Mouse (Mus musculus): Measurements from ENCODE around the gene Cd109. TPM values are rescaled to one million over a fixed set of nuclear protein-coding genes. Genes with fewer than 3 reads are reported as not detected.

Gene Cd109
- polyA plus RNA-seq (2015; fragmentation: Nextera tagmentation; extraction: Ambion mirVana), result 1.2 and 3.0 TPM in 2 replicates

DNA sequence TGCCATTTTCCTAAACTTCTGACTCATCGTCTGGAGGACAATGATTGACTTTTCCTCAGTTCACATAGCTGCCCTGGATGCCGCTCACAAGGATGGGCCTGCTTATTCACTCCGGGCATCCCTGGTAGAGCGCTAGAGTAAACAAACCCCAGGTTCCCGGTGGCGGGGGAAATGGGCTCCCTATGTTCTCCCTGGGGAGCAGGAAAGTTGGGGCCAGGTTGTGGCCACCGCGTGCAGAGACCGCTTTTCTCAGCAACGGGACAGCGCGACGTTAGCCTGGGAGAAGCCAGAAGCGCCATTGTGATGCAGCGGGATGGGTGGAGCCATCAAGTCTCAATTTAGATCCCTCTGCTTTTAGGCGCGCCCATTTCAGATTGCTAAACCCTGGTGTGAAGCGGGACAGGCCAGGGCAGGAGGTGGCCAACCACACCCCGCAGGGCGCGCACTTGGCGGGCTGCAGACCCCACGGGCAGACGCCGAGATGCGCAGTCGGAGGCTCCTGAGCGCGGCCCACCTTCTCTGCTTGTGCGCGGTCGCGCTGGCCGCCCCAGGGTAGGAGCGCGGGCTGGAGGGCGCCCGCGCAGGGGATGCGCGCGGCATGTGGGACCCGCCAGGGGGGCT is at the start of gene Cd109:
TSS of gene Cd109 (plus strand) at position 146 of the 621 bp plus-strand sequence.
- H3K4me2 ChIP-seq, result peak within 1 kb of the TSS; percentile 99
- no peaks in the 10 kb centered on the region for H3K9me3 ChIP-seq (replicated peaks)
- H3K4me3 ChIP-seq (replicated peaks), result peak within 1 kb of the TSS; percentile 62
- H3K27ac ChIP-seq (replicated peaks), result no peak within 1 kb of the TSS
- WGBS, result under 1% methylated on average over 43 of the region's 43 CpGs
- H3K27me3 ChIP-seq (replicated peaks), result no peaks in the 10 kb centered on the region; the same call in 1 of the 2 replicates
- H3K36me3 ChIP-seq, result no peaks in the 10 kb centered on the region
- H3K9ac ChIP-seq (replicated peaks), result peak within 1 kb of the TSS; percentile 54
- peak; percentile 80 for ATAC-seq (ENCODE audit: low FRiP score)
- H3K4me1 ChIP-seq, result peaks cover 11% of the 10 kb centered on the region

GRCm38 (mm10) chr9:78569934-78570333 is 45.4 kb upstream of the Cd109 start:
- ATAC-seq (ENCODE audit: low FRiP score), result no peak
- no peaks in the 10 kb centered on the region for H3K9me3 ChIP-seq (replicated peaks)
- 78% methylated on average over 9 of the region's 9 CpGs for WGBS

GRCm38 (mm10) chr9:78576466-78576865 is 38.9 kb upstream of the Cd109 start:
- no peak overlapping the region for H3K27ac ChIP-seq (replicated peaks)
- WGBS, result 96% methylated on average over 5 of the region's 5 CpGs
- no peaks in the 10 kb centered on the region for H3K4me1 ChIP-seq
- H3K27me3 ChIP-seq (replicated peaks), result no peaks in the 10 kb centered on the region
- ATAC-seq (ENCODE audit: low FRiP score), result no peak
- no peak overlapping the region for H3K9ac ChIP-seq (replicated peaks)
- H3K4me3 ChIP-seq (replicated peaks), result no peak overlapping the region
- no peaks in the 10 kb centered on the region; the same call in 1 of the 2 replicates for H3K9me3 ChIP-seq (replicated peaks)
- peaks cover 46% of the 10 kb centered on the region for H3K36me3 ChIP-seq
- no peak overlapping the region for H3K4me2 ChIP-seq

More at GRCm38 (mm10) chr9:78569934-78570333, 45.4 kb upstream of the Cd109 start:
- peaks cover 25% of the 10 kb centered on the region for H3K36me3 ChIP-seq
- H3K9ac ChIP-seq (replicated peaks), result no peak overlapping the region
- no peaks in the 10 kb centered on the region for H3K27me3 ChIP-seq (replicated peaks)
- H3K4me2 ChIP-seq, result no peak overlapping the region
- no peaks in the 10 kb centered on the region for H3K4me1 ChIP-seq
- no peak overlapping the region for H3K4me3 ChIP-seq (replicated peaks)
- no peak overlapping the region for H3K27ac ChIP-seq (replicated peaks)

DNA sequence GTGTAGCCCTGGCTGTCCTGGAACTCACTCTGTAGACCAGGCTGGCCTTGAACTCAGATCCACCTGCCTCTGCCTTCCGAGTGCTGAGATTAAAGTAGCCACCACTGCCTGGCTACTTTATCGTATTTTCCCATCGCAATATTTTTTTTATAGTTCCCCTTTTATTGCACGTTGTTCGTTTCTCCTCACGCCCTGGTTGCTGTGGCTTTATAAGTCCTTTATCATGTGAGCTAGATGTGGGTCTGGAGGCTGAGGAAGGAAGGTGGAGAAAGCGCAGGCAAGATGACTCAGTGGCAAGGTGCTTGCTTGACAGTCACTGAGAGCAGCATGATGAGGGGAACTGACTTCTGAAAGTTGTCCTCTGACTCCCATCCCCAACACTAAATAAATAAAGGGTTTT is 36.5 kb upstream of the Cd109 start:
- no peaks in the 10 kb centered on the region for H3K4me1 ChIP-seq
- no peak for ATAC-seq (ENCODE audit: low FRiP score)

GRCm38 (mm10) chr9:78579644-78580396 is 35.5 kb upstream of the Cd109 start:
- Histone ChIP-seq H3K4me3 (replicated peaks) (no peak overlapping the region), H3K9ac (replicated peaks) (no peak overlapping the region), H3K27ac (replicated peaks) (no peak overlapping the region), H3K9me3 (replicated peaks) (no peaks in the 10 kb centered on the region; the same call in 1 of the 2 replicates), H3K27me3 (replicated peaks) (no peaks in the 10 kb centered on the region), H3K4me1 (no peaks in the 10 kb centered on the region), H3K4me2 (no peak overlapping the region), H3K36me3 (peaks cover 36% of the 10 kb centered on the region)
- no peak for ATAC-seq (ENCODE audit: low FRiP score)
- WGBS, result 77% methylated on average over 10 of the region's 10 CpGs

More for the DNA sequence above, 36.5 kb upstream of the Cd109 start:
- Histone ChIP-seq H3K9me3 (replicated peaks) (no peaks in the 10 kb centered on the region; the same call in 1 of the 2 replicates), H3K36me3 (peaks cover 39% of the 10 kb centered on the region), H3K4me3 (replicated peaks) (no peak overlapping the region), H3K9ac (replicated peaks) (no peak overlapping the region), H3K4me2 (no peak overlapping the region), H3K27ac (replicated peaks) (no peak overlapping the region), H3K27me3 (replicated peaks) (no peaks in the 10 kb centered on the region)
- WGBS, result 92% methylated on average over 7 of the region's 7 CpGs

DNA sequence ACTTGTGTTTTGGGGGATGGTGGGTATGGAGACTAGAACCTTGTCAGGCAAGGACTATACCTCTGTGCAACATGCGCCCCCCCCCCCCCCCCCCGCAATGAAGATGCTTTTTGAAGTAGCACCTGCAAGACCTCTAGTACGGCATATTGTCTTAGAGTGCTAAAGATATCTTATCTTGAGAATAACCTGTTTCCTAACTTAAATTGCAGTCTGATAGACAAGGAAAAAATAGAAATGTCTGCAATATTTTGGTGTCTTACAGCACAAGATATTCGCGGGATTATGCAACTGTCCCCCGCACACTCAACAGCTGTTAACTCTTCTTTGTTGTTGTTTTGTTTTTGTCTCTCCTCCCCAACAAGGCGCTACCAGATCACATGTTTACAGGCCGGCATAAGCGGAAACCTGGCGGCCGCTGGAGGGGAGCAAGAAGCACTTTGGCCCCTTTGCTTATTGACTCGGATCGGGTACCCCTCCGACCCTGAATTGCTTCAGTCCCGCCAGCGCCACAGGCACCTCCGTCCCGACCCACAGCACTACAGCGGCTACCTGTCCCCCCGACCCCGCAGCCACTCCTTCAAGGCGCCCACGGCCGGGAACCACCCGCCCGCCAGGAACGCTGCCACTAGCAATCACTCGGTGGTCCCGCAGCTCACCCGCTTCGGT is 28.0 kb upstream of the Cd109 start:
- Histone ChIP-seq H3K9me3 (replicated peaks) (no peaks in the 10 kb centered on the region), H3K4me2 (peak overlapping the region; percentile 64), H3K9ac (replicated peaks) (peak overlapping the region; percentile 71), H3K4me3 (replicated peaks) (peak overlapping the region; percentile 70), H3K27ac (replicated peaks) (peak overlapping the region; percentile 83), H3K4me1 (peaks cover 13% of the 10 kb centered on the region), H3K36me3 (0 out of 2 replicates have a peak, but pooled peaks cover 7% of the 10 kb centered on the region), H3K27me3 (replicated peaks) (no peaks in the 10 kb centered on the region)
- 2% methylated on average over 31 of the region's 31 CpGs for WGBS
- ATAC-seq (ENCODE audit: low FRiP score), result peak; percentile 77

DNA sequence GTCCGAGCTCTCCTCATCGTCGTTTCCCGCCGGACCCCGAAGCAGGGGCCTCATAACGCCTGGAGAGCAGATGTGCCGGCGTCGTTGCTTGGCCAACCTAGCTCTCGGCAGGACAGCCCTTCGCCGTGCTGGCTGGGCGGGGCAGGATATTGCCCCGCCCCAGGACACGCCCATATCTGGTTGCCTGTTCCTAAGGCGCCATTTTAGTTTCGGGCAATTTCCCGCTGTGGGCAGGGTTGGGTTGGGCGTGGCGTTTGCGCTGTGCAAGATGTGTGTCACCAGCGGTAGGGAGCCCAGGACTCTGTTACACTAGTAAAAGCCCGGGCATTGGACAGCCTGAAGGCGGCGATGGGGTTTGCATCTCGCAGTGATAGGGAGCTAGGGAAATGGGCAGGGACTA is 27.4 kb upstream of the Cd109 start, which contains the start of gene Slc17a5:
TSS of gene Slc17a5 (minus strand) at position 128 of the 400 bp plus-strand sequence.
- Histone ChIP-seq H3K4me3 (replicated peaks) (peak within 1 kb of the TSS; percentile 70), H3K9me3 (replicated peaks) (no peaks in the 10 kb centered on the region), H3K36me3 (0 out of 2 replicates have a peak, but pooled peaks cover 7% of the 10 kb centered on the region), H3K27ac (replicated peaks) (peak within 1 kb of the TSS; percentile 83), H3K4me1 (peaks cover 13% of the 10 kb centered on the region), H3K9ac (replicated peaks) (peak within 1 kb of the TSS; percentile 71), H3K4me2 (peak within 1 kb of the TSS; percentile 64), H3K27me3 (replicated peaks) (no peaks in the 10 kb centered on the region)
- WGBS, result under 1% methylated on average over 27 of the region's 27 CpGs
- ATAC-seq (ENCODE audit: low FRiP score), result peak; percentile 99

GRCm38 (mm10) chr9:78588411-78589033 is 26.8 kb upstream of the Cd109 start:
- WGBS, result 69% methylated on average over 10 of the region's 10 CpGs
- H3K9ac ChIP-seq (replicated peaks), result peak overlapping the region; percentile 71
- H3K9me3 ChIP-seq (replicated peaks), result no peaks in the 10 kb centered on the region

DNA sequence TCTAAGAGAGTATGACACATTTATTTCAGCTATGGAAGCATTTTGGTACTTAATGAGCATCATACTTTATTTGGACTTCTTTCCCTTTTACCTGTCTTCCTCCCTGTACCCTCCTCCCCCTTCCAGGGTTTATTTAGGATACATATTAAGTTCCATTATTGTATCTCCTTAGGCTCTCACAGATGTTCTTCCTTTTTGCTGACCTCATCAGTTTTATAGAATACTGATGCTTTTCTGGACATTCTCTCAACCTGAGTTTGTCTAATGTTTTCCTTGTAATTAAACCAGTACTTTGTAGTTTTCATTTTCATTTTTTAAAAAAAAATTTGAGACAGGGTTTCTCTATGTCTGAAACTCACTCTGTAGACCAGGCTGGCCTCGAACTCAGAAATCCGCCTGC is 24.9 kb upstream of the Cd109 start:
- Histone ChIP-seq H3K27me3 (replicated peaks) (no peaks in the 10 kb centered on the region), H3K9me3 (replicated peaks) (no peaks in the 10 kb centered on the region), H3K4me3 (replicated peaks) (no peak overlapping the region), H3K4me2 (no peak overlapping the region), H3K9ac (replicated peaks) (no peak overlapping the region), H3K4me1 (peaks cover 13% of the 10 kb centered on the region), H3K27ac (replicated peaks) (no peak overlapping the region), H3K36me3 (no peaks in the 10 kb centered on the region)
- no peak for ATAC-seq (ENCODE audit: low FRiP score)
- whole genome bisulfite sequencing, result 95% methylated on average over 2 of the region's 2 CpGs

More at GRCm38 (mm10) chr9:78588411-78589033, 26.8 kb upstream of the Cd109 start:
- peak overlapping the region; percentile 83 for H3K27ac ChIP-seq (replicated peaks)
- H3K4me2 ChIP-seq, result peak overlapping the region; percentile 64
- no peaks in the 10 kb centered on the region for H3K27me3 ChIP-seq (replicated peaks)
- 0 out of 2 replicates have a peak, but pooled peaks cover 6% of the 10 kb centered on the region for H3K36me3 ChIP-seq
- H3K4me3 ChIP-seq (replicated peaks), result peak overlapping the region; percentile 70
- peak; percentile 48 for ATAC-seq (ENCODE audit: low FRiP score)
- peaks cover 13% of the 10 kb centered on the region for H3K4me1 ChIP-seq

GRCm38 (mm10) chr9:78595257-78595656 is 20.1 kb upstream of the Cd109 start:
- Histone ChIP-seq H3K36me3 (no peaks in the 10 kb centered on the region), H3K4me3 (replicated peaks) (no peak overlapping the region), H3K9ac (replicated peaks) (no peak overlapping the region), H3K4me1 (no peaks in the 10 kb centered on the region), H3K4me2 (no peak overlapping the region), H3K9me3 (replicated peaks) (no peaks in the 10 kb centered on the region), H3K27ac (replicated peaks) (no peak overlapping the region), H3K27me3 (replicated peaks) (no peaks in the 10 kb centered on the region)
- 96% methylated on average over 3 of the region's 3 CpGs for WGBS
- no peak for ATAC-seq (ENCODE audit: low FRiP score)
